Mouse (Mus musculus) embryonic facial prominence, embryonic 14.5 days (tissue): ENCODE measurements around the gene Kynu. TPM values are rescaled to one million over a fixed set of nuclear protein-coding genes. Genes with fewer than 3 reads are reported as not detected.
A peak's percentile ranks its signal among the peaks of the same experiment; 100 is the strongest.

ENCODE experiments used
- ATAC-seq: fragments of 200-750 bp; cut with Nextera tagmentation; 2 replicates; pipeline ENCODE4 v1.8.0; 2017; ENCODE audit warnings: low read depth, moderate number of reproducible peaks, moderate TSS enrichment
- DNase-seq: peaks from one replicate; pipeline ENCODE4 v3.0.0-alpha.2; 2015; ENCODE audit warnings: low spot score
- H3K27ac ChIP-seq: fragments of 300-500 bp; sonication (generic); replicated peaks from 2 replicates; pipeline ENCODE4 v1.5.1; 2014; ENCODE audit warnings: low read depth, mild to moderate bottlenecking, low read length, moderate library complexity
- H3K27me3 ChIP-seq: fragments of 300-500 bp; sonication (generic); replicated peaks from 2 replicates; pipeline ENCODE4 v1.6.1; 2014; ENCODE audit warnings: low read length; ENCODE audit not compliant: control insufficient read depth, insufficient read depth
- H3K36me3 ChIP-seq: fragments of 300-500 bp; sonication (generic); 2 replicates; pipeline ENCODE4 v1.6.1; 2014; ENCODE audit warnings: low read length, mixed read lengths; ENCODE audit not compliant: control insufficient read depth, insufficient read depth
- H3K4me1 ChIP-seq: fragments of 300-500 bp; sonication (generic); 2 replicates; pipeline ENCODE4 v1.6.1; 2014; ENCODE audit warnings: antibody characterized with exemption, low read length; ENCODE audit not compliant: control insufficient read depth, insufficient read depth
- H3K4me2 ChIP-seq: fragments of 300-500 bp; sonication (generic); 2 replicates; pipeline ENCODE4 v1.6.1; 2014; ENCODE audit warnings: low read depth, mild to moderate bottlenecking, low read length, moderate library complexity, mixed read lengths
- H3K4me3 ChIP-seq: fragments of 300-500 bp; sonication (generic); 2 replicates; pipeline ENCODE4 v1.5.1; 2014; ENCODE audit warnings: low read depth, mild to moderate bottlenecking, low read length
- H3K9ac ChIP-seq: fragments of 300-500 bp; sonication (generic); 2 replicates; pipeline ENCODE4 v1.6.1; 2014; ENCODE audit warnings: low read depth, mild to moderate bottlenecking, low read length, moderate library complexity, mixed read lengths
- H3K9me3 ChIP-seq: fragments of 300-500 bp; sonication (generic); 2 replicates; pipeline ENCODE4 v1.6.1; 2016; ENCODE audit warnings: low read length; ENCODE audit not compliant: control insufficient read depth
- WGBS: fragments of 180-500 bp; shearing (Covaris S2); extraction: QIAGEN DNeasy Blood & Tissue Kit; methylation state at CpG from one replicate; pipeline ENCODE4 v1.1.7; 2014; 5-methylcytosine and 5-hydroxymethylcytosine counted together
- polyA plus RNA-seq: library from polyadenylated mRNA; unstranded; fragments of >200 nt; fragmentation: Nextera tagmentation; extraction: Ambion mirVana; gene quantifications from 2 replicates; pipeline ENCODE4 v1.2.1, GENCODE M21; 2014

Kynu gene
- 0.29 and 0.42 TPM in 2 replicates for polyA plus RNA-seq

DNA sequence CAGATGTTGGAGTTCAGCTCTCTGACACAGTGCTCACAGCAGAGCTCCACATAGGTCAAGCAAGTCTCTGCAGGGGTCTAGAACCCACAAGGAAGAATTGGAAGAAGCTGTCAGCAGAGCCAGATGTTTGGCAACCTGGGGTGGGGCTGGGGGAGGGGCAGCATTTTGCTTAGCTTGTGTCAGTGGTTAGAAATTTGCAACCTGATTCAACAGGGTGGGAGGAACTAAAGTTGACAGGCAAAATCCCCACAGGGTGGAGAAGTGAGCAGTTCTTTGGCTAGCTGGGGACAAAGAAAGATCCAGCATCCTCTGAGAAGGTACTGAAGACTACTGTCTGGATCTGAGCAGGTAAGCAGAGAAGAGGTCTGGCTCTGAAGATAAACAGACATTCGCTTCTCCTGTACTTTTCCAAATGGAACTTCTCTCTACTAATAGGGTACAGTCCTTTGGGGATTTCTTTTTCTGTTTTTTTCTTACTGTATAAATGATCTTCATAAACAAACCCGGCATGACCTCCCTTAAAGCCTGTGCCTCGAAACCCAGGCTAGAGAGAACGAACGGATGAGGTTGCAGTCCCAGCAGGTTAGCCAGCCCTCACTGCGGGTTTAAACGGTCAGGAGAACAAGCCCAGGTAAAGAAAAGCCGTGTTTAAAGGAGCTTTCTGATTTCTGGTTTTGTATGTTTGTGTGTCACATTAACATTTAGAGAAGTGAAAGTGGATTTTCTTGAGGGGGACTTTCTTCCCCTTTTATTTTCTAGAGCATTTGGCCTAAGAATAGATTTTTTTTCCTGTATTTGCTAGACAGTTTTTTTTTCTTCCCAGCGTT is at the start of gene Kynu:
TSS of gene Kynu (plus strand) at position 268 of the 827 bp plus-strand sequence.
- DNase-seq: peak; percentile 26
- Histone ChIP-seq H3K4me3 (no peak within 1 kb of the TSS), H3K9ac (no peak within 1 kb of the TSS), H3K4me1 (peaks cover 7% of the 10 kb centered on the region; the same call in 1 of the 2 replicates), H3K4me2 (peak within 1 kb of the TSS; percentile 5; the same call in 1 of the 2 replicates), H3K27ac (no peak within 1 kb of the TSS), H3K27me3 (no peaks in the 10 kb centered on the region), H3K36me3 (no peaks in the 10 kb centered on the region), H3K9me3 (no peaks in the 10 kb centered on the region)
- WGBS: 12% methylated on average over 9 of the region's 9 CpGs
- no peak for ATAC-seq

DNA sequence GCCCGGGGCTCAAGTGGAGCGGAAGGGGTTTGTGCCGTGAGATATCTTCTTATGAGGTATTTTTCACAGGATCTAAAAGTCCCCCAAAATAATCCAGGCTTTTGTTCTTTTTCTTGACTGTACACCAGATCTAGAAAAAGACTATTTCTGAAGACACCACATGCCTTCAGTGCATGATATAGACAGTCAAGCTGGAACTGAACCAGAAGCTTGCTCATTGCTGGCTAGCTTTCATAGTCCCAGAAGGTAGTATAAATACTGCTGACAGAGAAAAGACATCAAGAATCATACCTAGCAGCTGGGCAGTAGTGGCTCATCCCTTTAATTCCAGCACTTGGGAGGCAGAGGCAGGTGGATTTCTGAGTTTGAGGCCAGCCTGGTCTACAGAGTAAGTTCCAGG is 48.9 kb upstream of the Kynu start:
- no peak overlapping the region for H3K9ac ChIP-seq
- no peaks in the 10 kb centered on the region for H3K4me1 ChIP-seq
- DNase-seq: no peak
- no peak overlapping the region for H3K4me3 ChIP-seq
- H3K9me3 ChIP-seq: no peaks in the 10 kb centered on the region
- no peaks in the 10 kb centered on the region for H3K27me3 ChIP-seq
- 98% methylated on average over 3 of the region's 3 CpGs for WGBS
- ATAC-seq: no peak
- no peaks in the 10 kb centered on the region for H3K36me3 ChIP-seq
- H3K4me2 ChIP-seq: no peak overlapping the region
- no peak overlapping the region for H3K27ac ChIP-seq

DNA sequence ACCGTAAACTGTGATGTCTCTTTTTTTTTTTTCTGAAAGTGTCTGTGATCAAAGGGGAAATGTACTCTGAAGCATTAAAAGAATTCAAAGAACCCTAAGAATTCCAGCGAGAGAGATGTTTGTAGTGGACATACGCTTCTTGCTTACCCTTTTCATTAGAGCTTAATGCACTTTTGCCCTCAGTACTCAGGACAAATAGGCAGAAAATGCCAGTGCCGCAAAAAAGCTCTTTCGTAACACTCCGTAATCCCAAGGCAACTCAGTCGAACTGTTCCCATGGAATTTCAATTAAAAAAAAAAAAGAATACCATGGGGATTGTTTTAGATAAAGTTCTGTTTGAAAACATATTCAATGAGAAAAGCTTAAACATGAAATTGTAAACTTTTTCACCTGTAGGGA is 41.3 kb upstream of the Kynu start:
- Histone ChIP-seq H3K4me3 (no peak overlapping the region), H3K27ac (no peak overlapping the region), H3K4me1 (no peaks in the 10 kb centered on the region), H3K27me3 (no peaks in the 10 kb centered on the region), H3K9ac (no peak overlapping the region), H3K9me3 (no peaks in the 10 kb centered on the region), H3K36me3 (no peaks in the 10 kb centered on the region), H3K4me2 (no peak overlapping the region)
- ATAC-seq: no peak
- no peak for DNase-seq
- WGBS: 46% methylated on average over 7 of the region's 7 CpGs

DNA sequence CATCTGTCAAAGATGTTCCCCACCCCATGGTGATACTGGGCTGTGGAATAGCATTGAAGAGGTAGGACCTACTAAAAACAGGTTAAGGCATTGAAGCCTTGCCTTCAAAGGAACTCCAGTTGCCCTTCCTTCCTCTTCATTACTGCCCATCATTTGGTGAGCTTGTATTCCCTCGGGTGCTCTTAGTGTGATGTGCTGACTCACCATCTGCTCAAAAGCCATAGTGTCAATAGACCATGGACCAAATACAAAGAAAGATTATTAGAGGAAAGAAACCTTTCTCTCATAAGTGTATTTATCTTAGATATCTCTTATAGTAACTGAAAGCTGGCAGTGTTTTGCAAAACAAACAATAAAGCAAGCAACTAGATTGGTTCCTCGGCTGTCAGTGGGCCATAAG is 20.7 kb upstream of the Kynu start:
- H3K36me3 ChIP-seq: no peaks in the 10 kb centered on the region
- H3K4me3 ChIP-seq: no peak overlapping the region
- H3K27me3 ChIP-seq: no peaks in the 10 kb centered on the region
- H3K9me3 ChIP-seq: no peaks in the 10 kb centered on the region
- H3K27ac ChIP-seq: no peak overlapping the region
- DNase-seq (no peak), ATAC-seq (no peak)
- H3K4me1 ChIP-seq: no peaks in the 10 kb centered on the region
- H3K4me2 ChIP-seq: no peak overlapping the region
- 84% methylated on average over 2 of the region's 2 CpGs for WGBS
- no peak overlapping the region for H3K9ac ChIP-seq

DNA sequence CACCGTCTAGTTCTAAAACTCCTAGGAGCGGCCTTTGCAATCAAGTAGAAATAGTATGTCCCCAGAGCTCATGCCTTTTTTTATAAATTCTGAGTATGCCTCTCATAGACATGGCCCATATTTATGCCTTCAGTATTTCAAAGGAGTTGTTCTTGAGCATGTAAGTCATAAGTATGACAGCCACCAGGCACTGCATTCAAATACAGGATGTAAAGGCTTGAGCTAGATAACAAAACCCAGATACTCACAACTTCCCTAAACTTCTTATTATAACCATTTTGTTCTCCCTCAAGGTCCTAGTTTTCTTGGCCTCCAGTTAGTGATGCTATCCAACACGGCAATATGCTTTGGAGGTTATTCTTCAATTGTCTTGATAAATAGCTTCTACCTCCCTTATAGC is 12.5 kb upstream of the Kynu start:
- Histone ChIP-seq H3K4me2 (no peak overlapping the region), H3K4me1 (no peaks in the 10 kb centered on the region), H3K27ac (no peak overlapping the region), H3K36me3 (no peaks in the 10 kb centered on the region), H3K9me3 (no peaks in the 10 kb centered on the region), H3K27me3 (no peaks in the 10 kb centered on the region), H3K9ac (no peak overlapping the region), H3K4me3 (no peak overlapping the region)
- ATAC-seq: no peak
- WGBS: 87% methylated on average over 3 of the region's 3 CpGs
- no peak for DNase-seq

DNA sequence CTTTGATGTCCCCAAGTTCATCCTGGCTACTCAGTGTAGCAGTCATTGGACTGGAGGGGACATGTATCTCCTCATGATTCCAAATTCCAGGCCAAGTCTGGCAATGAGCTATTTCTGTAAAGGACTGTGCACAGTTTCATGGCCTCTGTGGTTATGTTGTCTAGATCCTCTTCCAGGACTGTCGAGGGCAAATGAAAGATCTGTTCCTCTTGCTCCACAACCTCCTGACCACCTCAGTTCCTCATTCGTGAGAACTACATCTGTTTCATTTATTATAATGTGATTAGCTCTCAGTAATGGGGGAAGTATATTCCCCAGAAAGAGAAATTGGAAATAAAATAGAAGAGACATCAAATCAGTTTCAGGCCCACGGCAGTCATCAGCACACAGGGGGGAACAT is 9.5 kb upstream of the Kynu start:
- no peaks in the 10 kb centered on the region for H3K9me3 ChIP-seq
- no peak overlapping the region for H3K4me2 ChIP-seq
- DNase-seq: no peak
- H3K9ac ChIP-seq: no peak overlapping the region
- no peak overlapping the region for H3K27ac ChIP-seq
- no peaks in the 10 kb centered on the region for H3K4me1 ChIP-seq
- H3K36me3 ChIP-seq: no peaks in the 10 kb centered on the region
- ATAC-seq: no peak
- WGBS: 65% methylated on average over 3 of the region's 3 CpGs
- H3K4me3 ChIP-seq: no peak overlapping the region
- H3K27me3 ChIP-seq: no peaks in the 10 kb centered on the region

DNA sequence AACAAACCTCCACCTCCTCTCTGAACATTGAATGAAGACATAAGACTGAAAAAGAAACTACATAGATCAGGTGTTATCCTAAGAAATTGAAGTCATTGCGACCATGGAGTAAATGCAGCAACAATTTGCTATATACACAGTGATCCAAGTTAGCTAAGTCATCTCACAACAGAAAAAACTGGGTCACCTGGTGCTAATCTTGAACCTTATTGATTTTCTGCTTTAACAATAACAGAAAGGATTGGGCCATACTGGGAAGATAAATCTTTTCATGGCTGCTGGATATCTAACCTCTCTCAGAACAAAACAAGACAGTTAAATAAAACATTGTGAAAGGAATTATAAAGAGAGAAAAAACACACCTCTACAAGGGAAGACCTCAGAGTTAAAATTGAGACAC is 8.7 kb upstream of the Kynu start:
- DNase-seq (no peak), ATAC-seq (no peak)
- Histone ChIP-seq H3K9ac (no peak overlapping the region), H3K4me3 (no peak overlapping the region), H3K4me1 (no peaks in the 10 kb centered on the region), H3K27ac (no peak overlapping the region), H3K9me3 (no peaks in the 10 kb centered on the region), H3K4me2 (no peak overlapping the region), H3K27me3 (no peaks in the 10 kb centered on the region), H3K36me3 (no peaks in the 10 kb centered on the region)
- WGBS: 85% methylated on average over 1 of the region's 1 CpGs

DNA sequence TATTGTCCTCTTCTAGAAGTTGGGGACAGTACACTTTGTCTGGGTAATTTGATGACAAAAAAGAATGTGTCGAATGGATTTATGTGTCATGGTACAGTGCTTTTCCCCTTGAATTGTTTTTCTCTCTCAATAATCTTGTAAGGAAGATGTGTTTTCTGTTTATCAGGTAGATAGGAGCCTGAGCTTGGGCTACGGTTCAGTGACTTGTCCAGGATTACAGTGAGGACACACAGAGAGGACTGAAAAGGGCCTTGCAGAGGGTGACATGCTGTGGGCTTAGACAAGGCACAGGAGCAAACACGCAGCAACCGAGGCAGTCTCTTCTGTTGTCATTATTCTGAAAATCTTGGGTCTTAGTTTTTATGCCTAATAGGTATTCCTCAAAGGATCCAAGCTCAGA is 913 bp upstream of the Kynu start:
- Histone ChIP-seq H3K4me1 (peaks cover 7% of the 10 kb centered on the region; the same call in 1 of the 2 replicates), H3K9me3 (no peaks in the 10 kb centered on the region), H3K36me3 (no peaks in the 10 kb centered on the region), H3K4me3 (no peak overlapping the region), H3K27me3 (no peaks in the 10 kb centered on the region), H3K4me2 (no peak overlapping the region), H3K9ac (no peak overlapping the region), H3K27ac (no peak overlapping the region)
- WGBS: 72% methylated on average over 4 of the region's 4 CpGs
- ATAC-seq (no peak), DNase-seq (no peak)

DNA sequence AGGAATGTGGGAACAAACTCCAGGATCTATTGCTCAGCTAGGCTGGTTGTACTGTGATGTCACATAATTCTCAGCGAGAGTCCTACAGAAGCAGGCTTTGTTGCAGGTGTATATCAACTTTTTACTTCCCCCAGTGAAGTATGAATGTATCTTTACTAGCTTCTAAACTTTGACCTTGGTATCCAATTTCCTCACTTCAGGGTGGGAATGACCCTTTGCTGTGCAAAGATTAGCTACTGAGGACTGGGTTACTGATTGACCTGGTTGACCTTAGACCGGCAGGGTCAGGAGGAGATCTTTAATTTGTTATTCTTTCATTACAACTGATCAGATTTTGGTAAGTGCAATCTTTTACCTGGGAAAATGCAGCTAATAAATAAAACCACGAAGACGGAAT is 758 bp downstream of the Kynu start:
- no peaks in the 10 kb centered on the region for H3K36me3 ChIP-seq

More for the DNA sequence above, 758 bp downstream of the Kynu start:
- Histone ChIP-seq H3K27ac (no peak overlapping the region), H3K4me1 (peaks cover 7% of the 10 kb centered on the region; the same call in 1 of the 2 replicates), H3K4me2 (no peak overlapping the region), H3K9ac (no peak overlapping the region), H3K27me3 (no peaks in the 10 kb centered on the region), H3K4me3 (no peak overlapping the region), H3K9me3 (no peaks in the 10 kb centered on the region)
- no peak for ATAC-seq
- DNase-seq: no peak
- 42% methylated on average over 4 of the region's 4 CpGs for WGBS
